Mouse (Mus musculus): Measurements from ENCODE around the gene Atg2b. TPM values are rescaled to one million over a fixed set of nuclear protein-coding genes. Genes with fewer than 3 reads are reported as not detected.

Gene Atg2b
- polyA plus RNA-seq, 1 experiment from 2014 or later, result 10.7 TPM

- Histone ChIP-seq H3K36me3 (no peaks in the 10 kb centered on the region), H3K4me1 (replicated peaks) (no peaks in the 10 kb centered on the region), H3K4me3 (no peak overlapping the region), H3K27me3 (ENCODE audit: insufficient read depth, poor library complexity, severe bottlenecking) (no peaks in the 10 kb centered on the region), H3K9me3 (no peaks in the 10 kb centered on the region), H3K27ac (no peak overlapping the region)
- WGBS, result 85% methylated on average over 4 of the region's 4 CpGs
- DNase-seq (ENCODE audit: low spot score), result no peak
Observed at GRCm38 (mm10) chr12:105574356-105574755, 110.7 kb downstream of the Atg2b start.

- Histone ChIP-seq H3K4me3 (no peak overlapping the region), H3K36me3 (no peaks in the 10 kb centered on the region), H3K4me1 (replicated peaks) (no peaks in the 10 kb centered on the region), H3K27ac (no peak overlapping the region), H3K9me3 (no peaks in the 10 kb centered on the region), H3K27me3 (ENCODE audit: insufficient read depth, poor library complexity, severe bottlenecking) (no peaks in the 10 kb centered on the region)
- 80% methylated on average over 2 of the region's 2 CpGs for WGBS
- DNase-seq (ENCODE audit: low spot score), result no peak
Observed at GRCm38 (mm10) chr12:105572622-105573021, 112.4 kb downstream of the Atg2b start.

- H3K9me3 ChIP-seq, result peaks cover 3% of the 10 kb centered on the region; the same call in 1 of the 2 replicates
- H3K4me3 ChIP-seq, result no peak overlapping the region
- no peaks in the 10 kb centered on the region for H3K36me3 ChIP-seq
- H3K27ac ChIP-seq, result no peak overlapping the region
- H3K27me3 ChIP-seq (ENCODE audit: insufficient read depth, poor library complexity, severe bottlenecking), result no peaks in the 10 kb centered on the region
- 77% methylated on average over 3 of the region's 3 CpGs for WGBS
- no peaks in the 10 kb centered on the region for H3K4me1 ChIP-seq (replicated peaks)
- no peak for DNase-seq (ENCODE audit: low spot score)
Observed at GRCm38 (mm10) chr12:105571867-105572266, 113.1 kb downstream of the Atg2b start.

Other genes with a start within 250 kb of the Atg2b start
- 2.6 and 3.8 TPM in 2 replicates for gene D430019H16Rik, start 231.4 kb downstream of the Atg2b start, polyA plus RNA-seq (2016; fragmentation: Nextera tagmentation; extraction: Ambion mirVana)
- 0.61 and 0.64 TPM in 2 replicates for gene Bdkrb2, start 122.0 kb downstream of the Atg2b start, polyA plus RNA-seq (2016; fragmentation: Nextera tagmentation; extraction: Ambion mirVana)
- 0.12 TPM in 2 replicates for gene Bdkrb1, start 82.1 kb downstream of the Atg2b start, polyA plus RNA-seq (2016; fragmentation: Nextera tagmentation; extraction: Ambion mirVana)
- 40.5 and 40.6 TPM in 2 replicates for gene Gskip, start 382 bp downstream of the Atg2b start, polyA plus RNA-seq (2016; fragmentation: Nextera tagmentation; extraction: Ambion mirVana)
- 1.1 and 2.1 TPM in 2 replicates for gene Ak7, start 20.8 kb upstream of the Atg2b start, polyA plus RNA-seq (2016; fragmentation: Nextera tagmentation; extraction: Ambion mirVana)
- 268 and 286 TPM in 2 replicates for gene Papola, start 99.5 kb upstream of the Atg2b start, polyA plus RNA-seq (2016; fragmentation: Nextera tagmentation; extraction: Ambion mirVana)